Mouse (Mus musculus) erythroblast, embryonic 14.5 days (primary cell): Measurements from ENCODE around the gene Thsd4. TPM values are rescaled to one million over a fixed set of nuclear protein-coding genes. Genes with fewer than 3 reads are reported as not detected.

Experiments used
- H3K27me3 ChIP-seq: 2 replicates; pipeline ENCODE4 v1.6.1; 2012; ENCODE audit warnings: inconsistent platforms; ENCODE audit not compliant: control insufficient read depth
- H3K36me3 ChIP-seq: 2 replicates; pipeline ENCODE4 v1.6.1; 2012; ENCODE audit warnings: mild to moderate bottlenecking, inconsistent platforms; ENCODE audit not compliant: control insufficient read depth
- H3K4me1 ChIP-seq: 2 replicates; pipeline ENCODE4 v1.6.1; 2012; ENCODE audit warnings: inconsistent platforms; ENCODE audit not compliant: control insufficient read depth
- H3K4me3 ChIP-seq: replicated peaks from 2 replicates; pipeline ENCODE3; 2012; ENCODE audit warnings: moderate library complexity, mild to moderate bottlenecking, inconsistent platforms
- H3K9me3 ChIP-seq: 2 replicates; pipeline ENCODE4 v1.6.1; 2012; ENCODE audit warnings: low read length, inconsistent platforms, mixed read lengths; ENCODE audit not compliant: control insufficient read depth
- GATA1 ChIP-seq: IDR thresholded peaks from 2 replicates; pipeline ENCODE4 v1.6.1; 2012; ENCODE audit warnings: low read length, inconsistent platforms, mixed read lengths
- TAL1 ChIP-seq: IDR thresholded peaks from 3 replicates; pipeline ENCODE4 v1.6.1; 2012; ENCODE audit warnings: low read length, inconsistent platforms, mixed read lengths
- polyA plus RNA-seq: library from polyadenylated mRNA; stranded (reverse); fragments of >175 nt; gene quantifications from 2 replicates; pipeline ENCODE4 v1.2.3, GENCODE M21; 2012

Thsd4 gene
- 0.01 TPM in 2 replicates for polyA plus RNA-seq

GRCm38 (mm10) chr9:60521806-60522264, at the start of gene Thsd4:
Gene Thsd4 (minus strand): TSS chr9:60522046.
- H3K27me3 ChIP-seq: peaks cover 28% of the 10 kb centered on the region
- H3K9me3 ChIP-seq: no peaks in the 10 kb centered on the region
- H3K4me1 ChIP-seq: no peaks in the 10 kb centered on the region
- H3K36me3 ChIP-seq: no peaks in the 10 kb centered on the region
- no peak for TF ChIP-seq TAL1
- TF ChIP-seq GATA1: no peak
- H3K4me3 ChIP-seq: peak within 1 kb of the TSS; percentile 37

GRCm38 (mm10) chr9:60571041-60571440, 49.2 kb upstream of the Thsd4 start:
- no peaks in the 10 kb centered on the region for H3K27me3 ChIP-seq
- H3K9me3 ChIP-seq: no peaks in the 10 kb centered on the region
- no peak for TF ChIP-seq TAL1
- TF ChIP-seq GATA1: no peak
- H3K4me1 ChIP-seq: peaks cover 8% of the 10 kb centered on the region; the same call in 1 of the 2 replicates
- H3K36me3 ChIP-seq: no peaks in the 10 kb centered on the region
- H3K4me3 ChIP-seq: no peak overlapping the region

GRCm38 (mm10) chr9:60569366-60569765, 47.5 kb upstream of the Thsd4 start:
- H3K9me3 ChIP-seq: no peaks in the 10 kb centered on the region
- no peaks in the 10 kb centered on the region for H3K36me3 ChIP-seq
- TF ChIP-seq TAL1: no peak
- no peak for TF ChIP-seq GATA1
- no peaks in the 10 kb centered on the region for H3K27me3 ChIP-seq
- peaks cover 8% of the 10 kb centered on the region; the same call in 1 of the 2 replicates for H3K4me1 ChIP-seq
- H3K4me3 ChIP-seq: no peak overlapping the region

- no peaks in the 10 kb centered on the region for H3K4me1 ChIP-seq
- no peak for TF ChIP-seq GATA1
- H3K4me3 ChIP-seq: no peak overlapping the region
- no peaks in the 10 kb centered on the region for H3K9me3 ChIP-seq
- H3K27me3 ChIP-seq: no peaks in the 10 kb centered on the region
- H3K36me3 ChIP-seq: no peaks in the 10 kb centered on the region
Observed at GRCm38 (mm10) chr9:60563809-60564208, 42.0 kb upstream of the Thsd4 start.

- TF ChIP-seq TAL1 (no peak), GATA1 (no peak)
- no peaks in the 10 kb centered on the region for H3K27me3 ChIP-seq
- H3K4me3 ChIP-seq: no peak overlapping the region
- no peaks in the 10 kb centered on the region for H3K9me3 ChIP-seq
- H3K36me3 ChIP-seq: no peaks in the 10 kb centered on the region
- no peaks in the 10 kb centered on the region for H3K4me1 ChIP-seq
Observed at GRCm38 (mm10) chr9:60562443-60563371, 40.9 kb upstream of the Thsd4 start.

GRCm38 (mm10) chr9:60561641-60562289, 39.9 kb upstream of the Thsd4 start:
- H3K36me3 ChIP-seq: no peaks in the 10 kb centered on the region
- no peak overlapping the region for H3K4me3 ChIP-seq
- no peaks in the 10 kb centered on the region for H3K9me3 ChIP-seq
- H3K4me1 ChIP-seq: no peaks in the 10 kb centered on the region
- no peak for TF ChIP-seq GATA1
- TF ChIP-seq TAL1: no peak
- no peaks in the 10 kb centered on the region for H3K27me3 ChIP-seq

GRCm38 (mm10) chr9:60558507-60558906, 36.7 kb upstream of the Thsd4 start:
- Histone ChIP-seq H3K4me1 (no peaks in the 10 kb centered on the region), H3K36me3 (no peaks in the 10 kb centered on the region), H3K4me3 (no peak overlapping the region), H3K27me3 (no peaks in the 10 kb centered on the region), H3K9me3 (no peaks in the 10 kb centered on the region)
- TF ChIP-seq TAL1: no peak
- no peak for TF ChIP-seq GATA1

GRCm38 (mm10) chr9:60551238-60551637, 29.4 kb upstream of the Thsd4 start:
- Histone ChIP-seq H3K9me3 (no peaks in the 10 kb centered on the region), H3K4me3 (no peak overlapping the region), H3K4me1 (peaks cover under 1% of the 10 kb centered on the region), H3K36me3 (no peaks in the 10 kb centered on the region), H3K27me3 (no peaks in the 10 kb centered on the region)
- TF ChIP-seq GATA1: no peak
- TF ChIP-seq TAL1: no peak

GRCm38 (mm10) chr9:60548182-60548581, 26.3 kb upstream of the Thsd4 start:
- no peaks in the 10 kb centered on the region for H3K27me3 ChIP-seq
- peaks cover 12% of the 10 kb centered on the region for H3K4me1 ChIP-seq
- no peaks in the 10 kb centered on the region for H3K9me3 ChIP-seq
- no peak overlapping the region for H3K4me3 ChIP-seq
- H3K36me3 ChIP-seq: no peaks in the 10 kb centered on the region
- TF ChIP-seq TAL1: no peak
- no peak for TF ChIP-seq GATA1
